Mouse (Mus musculus) ovary, postnatal 14 days (tissue): ENCODE data around the gene Mrtfa.

ENCODE experiments used
- DNase-seq: peaks from one replicate; pipeline ENCODE4 v3.0.0; 2022; ENCODE audit warnings: low spot score

Gene Mrtfa

DNA sequence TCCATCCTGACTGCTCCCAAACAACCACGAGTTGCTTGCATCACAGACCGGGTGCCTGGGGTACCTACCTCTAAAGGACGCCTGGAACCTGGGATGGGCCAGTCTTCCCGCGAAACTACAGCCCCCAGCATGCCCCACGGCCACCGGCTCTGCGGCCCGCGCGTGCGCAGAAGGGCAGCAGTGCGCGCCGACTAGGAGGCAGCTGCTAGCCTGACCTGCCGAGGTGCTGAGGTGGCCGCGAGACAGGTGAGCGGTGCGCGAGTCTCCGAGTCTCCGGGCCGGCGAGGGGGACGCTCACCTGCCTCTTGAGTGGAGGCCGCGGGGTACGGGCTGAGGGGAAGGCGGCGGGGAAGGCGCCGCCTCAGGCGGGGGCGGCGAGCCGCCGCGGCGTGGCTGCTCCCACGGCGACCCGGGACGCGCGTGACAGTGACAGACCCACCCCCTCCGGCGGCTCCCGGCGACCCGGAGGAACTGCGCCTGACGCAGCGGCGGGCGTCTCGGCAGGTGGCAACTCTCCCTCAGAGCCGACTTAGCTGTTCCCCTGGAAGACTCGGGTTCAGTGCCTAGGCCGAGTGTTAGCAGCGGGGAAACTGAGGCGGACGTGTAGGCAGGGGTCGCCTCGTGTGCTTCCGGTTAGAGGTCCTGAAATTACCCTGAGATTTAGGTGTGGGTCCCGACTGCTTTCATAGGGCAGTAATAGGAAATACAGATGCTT, 212.8 kb downstream of the Mrtfa start, which contains the start of gene Sgsm3:
Gene Sgsm3, plus strand, starts transcription at position 146 of the 715 bp plus-strand sequence.
- peak; percentile 67 for DNase-seq

DNA sequence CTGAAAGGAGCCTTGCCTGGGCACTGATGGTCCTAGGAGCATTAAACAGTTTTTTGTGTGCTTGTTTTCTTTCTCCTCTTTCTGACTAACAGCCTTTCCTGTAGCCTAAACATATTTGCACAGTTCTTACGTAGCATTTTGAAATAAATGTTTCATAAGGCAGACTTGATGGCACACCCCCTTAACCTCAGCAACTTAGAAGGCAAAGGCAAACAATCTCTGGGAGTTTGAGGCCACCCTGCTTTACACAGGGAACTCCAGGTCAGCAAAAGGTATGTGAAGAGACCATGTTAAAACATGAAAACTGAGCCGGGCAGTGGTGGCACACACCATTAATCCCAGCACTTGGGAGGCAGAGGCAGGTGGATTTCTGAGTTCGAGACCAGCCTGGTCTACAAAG, 214.9 kb downstream of the Mrtfa start:
- DNase-seq: no peak

DNA sequence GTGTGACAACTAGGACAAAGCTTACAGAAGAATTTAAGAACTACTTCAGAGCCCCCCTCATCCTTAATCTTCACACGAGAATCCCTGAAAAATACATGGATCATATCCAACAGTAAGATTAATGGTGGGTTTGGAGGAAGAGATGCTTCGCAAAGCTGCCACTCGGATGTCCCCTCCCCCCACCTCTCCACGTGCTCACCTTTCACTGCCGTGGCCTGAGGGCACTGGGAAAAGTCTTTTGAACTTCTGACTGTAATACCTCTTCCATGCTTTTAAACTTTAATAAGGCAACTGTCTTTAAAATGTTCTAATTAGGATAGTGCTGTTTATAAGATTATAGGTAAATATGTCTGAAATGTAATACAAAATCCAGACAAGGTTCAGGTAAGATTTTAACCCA, 216.2 kb downstream of the Mrtfa start:
- DNase-seq: no peak

DNA sequence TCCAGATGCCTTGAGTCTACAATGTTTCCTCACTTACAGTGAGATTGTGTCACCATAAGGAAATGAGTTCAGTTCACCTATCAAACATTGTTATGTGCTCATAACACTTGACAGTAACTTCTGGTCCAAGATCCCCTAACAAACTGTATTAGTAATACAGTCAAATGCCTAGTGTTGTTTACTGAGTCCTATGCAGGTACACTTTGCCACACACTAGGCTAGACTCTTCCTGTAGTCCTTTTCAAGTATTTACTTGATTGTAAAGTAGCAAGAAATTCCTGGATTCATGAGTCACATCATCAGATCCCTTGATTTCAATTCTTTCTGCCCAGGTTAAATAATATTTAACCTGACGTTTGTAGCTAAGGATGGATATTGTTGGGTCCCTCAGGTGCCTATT, 221.2 kb downstream of the Mrtfa start:
- no peak for DNase-seq
